Mouse (Mus musculus): ENCODE data around the gene Mknk2. TPM values are rescaled to one million over a fixed set of nuclear protein-coding genes. Genes with fewer than 3 reads are reported as not detected.
A peak's percentile ranks its signal among the peaks of the same experiment; 100 is the strongest.

The Mknk2 gene
- 88.6 and 119 TPM in 2 replicates for total RNA-seq (2014; rRNA removed)
- polyA plus RNA-seq (2012; rRNA removed), result 87.0 and 116 TPM in 2 replicates

GRCm38 (mm10) chr10:80677942-80678436 is at the start of gene Mknk2:
Mknk2 (minus strand) TSS chr10:80678112.
- TF ChIP-seq POLR2A (IDR thresholded peaks at IDR 0.05; ENCODE audit: extremely low read depth, insufficient read depth, low read length), result no peak
- no peak for TF ChIP-seq CTCF (IDR thresholded peaks at IDR 0.05; ENCODE audit: low read depth, low read length)
- peak; percentile 92 for DNase-seq (ENCODE audit: extremely low read depth, low read depth, low spot score)
- peak within 1 kb of the TSS; percentile 64 for H3K4me3 ChIP-seq (ENCODE audit: insufficient read depth, low read depth, low read length)
- H3K79me2 ChIP-seq (ENCODE audit: control insufficient read depth, insufficient read depth, low read length), result peaks cover 21% of the 10 kb centered on the region; the same call in 1 of the 2 replicates
- H3K27me3 ChIP-seq (ENCODE audit: control insufficient read depth, insufficient read depth, low read length), result no peaks in the 10 kb centered on the region
- H3K9ac ChIP-seq (ENCODE audit: low read depth, low read length), result peak within 1 kb of the TSS; percentile 92
- H3K36me3 ChIP-seq (ENCODE audit: control insufficient read depth, insufficient read depth, low read length), result no peaks in the 10 kb centered on the region
- WGBS, result under 1% methylated on average over 8 of the region's 8 CpGs
- H3K4me1 ChIP-seq (ENCODE audit: control insufficient read depth, insufficient read depth, low read length), result peaks cover 36% of the 10 kb centered on the region
- H3K27ac ChIP-seq (replicated peaks; ENCODE audit: insufficient read depth, low read depth, low read length), result peak within 1 kb of the TSS; percentile 99

GRCm38 (mm10) chr10:80717281-80717680 is 39.4 kb upstream of the Mknk2 start:
- no peak for DNase-seq (ENCODE audit: extremely low read depth, low read depth, low spot score)
- no peaks in the 10 kb centered on the region for H3K79me2 ChIP-seq (ENCODE audit: control insufficient read depth, insufficient read depth, low read length)
- 66% methylated on average over 1 of the region's 1 CpGs for WGBS
- H3K4me1 ChIP-seq (ENCODE audit: control insufficient read depth, insufficient read depth, low read length), result no peaks in the 10 kb centered on the region
- TF ChIP-seq CTCF (IDR thresholded peaks at IDR 0.05; ENCODE audit: low read depth, low read length), result no peak
- TF ChIP-seq POLR2A (IDR thresholded peaks at IDR 0.05; ENCODE audit: extremely low read depth, insufficient read depth, low read length), result no peak
- peaks cover 26% of the 10 kb centered on the region for H3K36me3 ChIP-seq (ENCODE audit: control insufficient read depth, insufficient read depth, low read length)
- no peak overlapping the region for H3K27ac ChIP-seq (replicated peaks; ENCODE audit: insufficient read depth, low read depth, low read length)
- no peaks in the 10 kb centered on the region for H3K27me3 ChIP-seq (ENCODE audit: control insufficient read depth, insufficient read depth, low read length)
- H3K4me3 ChIP-seq (ENCODE audit: insufficient read depth, low read depth, low read length), result no peak overlapping the region
- H3K9ac ChIP-seq (ENCODE audit: low read depth, low read length), result no peak overlapping the region

- no peak for DNase-seq (ENCODE audit: extremely low read depth, low read depth, low spot score)
- peaks cover 30% of the 10 kb centered on the region for H3K36me3 ChIP-seq (ENCODE audit: control insufficient read depth, insufficient read depth, low read length)
- H3K4me1 ChIP-seq (ENCODE audit: control insufficient read depth, insufficient read depth, low read length), result no peaks in the 10 kb centered on the region
- 63% methylated on average over 3 of the region's 3 CpGs for WGBS
- H3K27me3 ChIP-seq (ENCODE audit: control insufficient read depth, insufficient read depth, low read length), result no peaks in the 10 kb centered on the region
- H3K9ac ChIP-seq (ENCODE audit: low read depth, low read length), result no peak overlapping the region
- TF ChIP-seq POLR2A (IDR thresholded peaks at IDR 0.05; ENCODE audit: extremely low read depth, insufficient read depth, low read length) (no peak), CTCF (IDR thresholded peaks at IDR 0.05; ENCODE audit: low read depth, low read length) (no peak)
- no peak overlapping the region for H3K27ac ChIP-seq (replicated peaks; ENCODE audit: insufficient read depth, low read depth, low read length)
- H3K79me2 ChIP-seq (ENCODE audit: control insufficient read depth, insufficient read depth, low read length), result no peaks in the 10 kb centered on the region
- no peak overlapping the region for H3K4me3 ChIP-seq (ENCODE audit: insufficient read depth, low read depth, low read length)
Observed at GRCm38 (mm10) chr10:80710834-80711233, 32.9 kb upstream of the Mknk2 start.

- no peak for DNase-seq (ENCODE audit: extremely low read depth, low read depth, low spot score)
- TF ChIP-seq CTCF (IDR thresholded peaks at IDR 0.05; ENCODE audit: low read depth, low read length) (no peak), POLR2A (IDR thresholded peaks at IDR 0.05; ENCODE audit: extremely low read depth, insufficient read depth, low read length) (no peak)
- Histone ChIP-seq H3K4me1 (ENCODE audit: control insufficient read depth, insufficient read depth, low read length) (peaks cover 9% of the 10 kb centered on the region), H3K4me3 (ENCODE audit: insufficient read depth, low read depth, low read length) (no peak overlapping the region), H3K9ac (ENCODE audit: low read depth, low read length) (no peak overlapping the region), H3K27ac (replicated peaks; ENCODE audit: insufficient read depth, low read depth, low read length) (no peak overlapping the region), H3K79me2 (ENCODE audit: control insufficient read depth, insufficient read depth, low read length) (no peaks in the 10 kb centered on the region), H3K27me3 (ENCODE audit: control insufficient read depth, insufficient read depth, low read length) (no peaks in the 10 kb centered on the region), H3K36me3 (ENCODE audit: control insufficient read depth, insufficient read depth, low read length) (peaks cover 13% of the 10 kb centered on the region; the same call in 1 of the 2 replicates)
- 80% methylated on average over 3 of the region's 3 CpGs for WGBS
Observed at GRCm38 (mm10) chr10:80705479-80705878, 27.6 kb upstream of the Mknk2 start.

- whole genome bisulfite sequencing, result 67% methylated on average over 3 of the region's 3 CpGs
- Histone ChIP-seq H3K27ac (replicated peaks; ENCODE audit: insufficient read depth, low read depth, low read length) (no peak overlapping the region), H3K4me1 (ENCODE audit: control insufficient read depth, insufficient read depth, low read length) (peaks cover 9% of the 10 kb centered on the region), H3K36me3 (ENCODE audit: control insufficient read depth, insufficient read depth, low read length) (peaks cover 13% of the 10 kb centered on the region; the same call in 1 of the 2 replicates), H3K4me3 (ENCODE audit: insufficient read depth, low read depth, low read length) (no peak overlapping the region), H3K9ac (ENCODE audit: low read depth, low read length) (no peak overlapping the region), H3K27me3 (ENCODE audit: control insufficient read depth, insufficient read depth, low read length) (no peaks in the 10 kb centered on the region), H3K79me2 (ENCODE audit: control insufficient read depth, insufficient read depth, low read length) (peaks cover under 1% of the 10 kb centered on the region; the same call in 1 of the 2 replicates)
- DNase-seq (ENCODE audit: extremely low read depth, low read depth, low spot score), result no peak
- TF ChIP-seq CTCF (IDR thresholded peaks at IDR 0.05; ENCODE audit: low read depth, low read length), result no peak
Observed at GRCm38 (mm10) chr10:80705033-80705432, 27.1 kb upstream of the Mknk2 start.

GRCm38 (mm10) chr10:80704418-80704817 is 26.5 kb upstream of the Mknk2 start:
- Histone ChIP-seq H3K36me3 (ENCODE audit: control insufficient read depth, insufficient read depth, low read length) (peaks cover 12% of the 10 kb centered on the region; the same call in 1 of the 2 replicates), H3K4me1 (ENCODE audit: control insufficient read depth, insufficient read depth, low read length) (peaks cover 9% of the 10 kb centered on the region)

More at GRCm38 (mm10) chr10:80704418-80704817, 26.5 kb upstream of the Mknk2 start:
- H3K79me2 ChIP-seq (ENCODE audit: control insufficient read depth, insufficient read depth, low read length), result peaks cover 3% of the 10 kb centered on the region; the same call in 1 of the 2 replicates
- H3K9ac ChIP-seq (ENCODE audit: low read depth, low read length), result no peak overlapping the region
- H3K27ac ChIP-seq (replicated peaks; ENCODE audit: insufficient read depth, low read depth, low read length), result no peak overlapping the region
- H3K4me3 ChIP-seq (ENCODE audit: insufficient read depth, low read depth, low read length), result no peak overlapping the region
- TF ChIP-seq CTCF (IDR thresholded peaks at IDR 0.05; ENCODE audit: low read depth, low read length), result no peak
- no peak for TF ChIP-seq POLR2A (IDR thresholded peaks at IDR 0.05; ENCODE audit: extremely low read depth, insufficient read depth, low read length)
- H3K27me3 ChIP-seq (ENCODE audit: control insufficient read depth, insufficient read depth, low read length), result no peaks in the 10 kb centered on the region
- DNase-seq (ENCODE audit: extremely low read depth, low read depth, low spot score), result no peak
- WGBS, result 95% methylated on average over 5 of the region's 5 CpGs

Measured in liver, adult 2 months (tissue).